Mouse (Mus musculus) ovary, adult 18-20 months (tissue): ENCODE results near the gene Cirbp.
"Not testable (repeated sequence)": the region's sequence is repeated elsewhere in the genome, so short reads cannot be mapped to it uniquely, and the experiment has no call there.

Source experiments
- DNase-seq: peaks from one replicate; pipeline ENCODE4 v3.0.0; 2022; ENCODE audit warnings: low spot score, mixed read lengths

The Cirbp gene

DNA sequence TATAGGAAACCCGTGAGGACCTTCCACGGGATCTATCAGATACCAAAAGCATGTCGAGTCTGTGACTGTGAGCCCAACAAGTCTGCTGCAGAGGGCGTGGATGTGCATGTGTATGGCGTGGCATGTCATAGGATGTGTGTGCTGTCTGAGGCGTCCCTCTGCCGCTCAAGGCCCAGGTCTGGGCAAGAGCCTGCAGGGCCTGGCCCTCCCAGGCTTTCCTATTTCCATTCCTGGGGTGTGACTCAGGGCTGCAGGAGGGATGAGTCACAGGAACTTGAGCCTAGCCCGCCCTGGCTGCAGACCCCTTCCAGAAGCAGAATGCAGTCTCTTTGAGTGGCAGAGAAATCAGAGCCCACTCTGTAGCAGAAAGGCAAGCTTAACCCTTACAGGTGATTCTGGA is 2.1 kb upstream of the Cirbp start:
- DNase-seq = no peak

- no peak for DNase-seq
These were observed 1.4 kb upstream of the Cirbp start for GRCm38 (mm10) chr10:80164161-80164997.

GRCm38 (mm10) chr10:80164998-80165344 is 814 bp upstream of the Cirbp start:
- peak; percentile 92 for DNase-seq

GRCm38 (mm10) chr10:80166136-80166535 is 351 bp downstream of the Cirbp start:
- not testable (repeated sequence) for DNase-seq

GRCm38 (mm10) chr10:80167460-80168037 is 1.8 kb downstream of the Cirbp start:
- DNase-seq = peak; percentile 96

- peak; percentile 88 for DNase-seq
These were observed 2.4 kb downstream of the Cirbp start for GRCm38 (mm10) chr10:80168038-80168661.

- DNase-seq = no peak
These were observed 3.3 kb downstream of the Cirbp start for GRCm38 (mm10) chr10:80169070-80169469.

- DNase-seq = no peak
These were observed 3.9 kb downstream of the Cirbp start for GRCm38 (mm10) chr10:80169651-80170050.

- no peak for DNase-seq
These were observed 4.3 kb downstream of the Cirbp start for GRCm38 (mm10) chr10:80170052-80170451.

- no peak for DNase-seq
These were observed 4.8 kb downstream of the Cirbp start for GRCm38 (mm10) chr10:80170601-80171021.

- DNase-seq = no peak
These were observed 5.5 kb downstream of the Cirbp start for GRCm38 (mm10) chr10:80171252-80171651.

DNA sequence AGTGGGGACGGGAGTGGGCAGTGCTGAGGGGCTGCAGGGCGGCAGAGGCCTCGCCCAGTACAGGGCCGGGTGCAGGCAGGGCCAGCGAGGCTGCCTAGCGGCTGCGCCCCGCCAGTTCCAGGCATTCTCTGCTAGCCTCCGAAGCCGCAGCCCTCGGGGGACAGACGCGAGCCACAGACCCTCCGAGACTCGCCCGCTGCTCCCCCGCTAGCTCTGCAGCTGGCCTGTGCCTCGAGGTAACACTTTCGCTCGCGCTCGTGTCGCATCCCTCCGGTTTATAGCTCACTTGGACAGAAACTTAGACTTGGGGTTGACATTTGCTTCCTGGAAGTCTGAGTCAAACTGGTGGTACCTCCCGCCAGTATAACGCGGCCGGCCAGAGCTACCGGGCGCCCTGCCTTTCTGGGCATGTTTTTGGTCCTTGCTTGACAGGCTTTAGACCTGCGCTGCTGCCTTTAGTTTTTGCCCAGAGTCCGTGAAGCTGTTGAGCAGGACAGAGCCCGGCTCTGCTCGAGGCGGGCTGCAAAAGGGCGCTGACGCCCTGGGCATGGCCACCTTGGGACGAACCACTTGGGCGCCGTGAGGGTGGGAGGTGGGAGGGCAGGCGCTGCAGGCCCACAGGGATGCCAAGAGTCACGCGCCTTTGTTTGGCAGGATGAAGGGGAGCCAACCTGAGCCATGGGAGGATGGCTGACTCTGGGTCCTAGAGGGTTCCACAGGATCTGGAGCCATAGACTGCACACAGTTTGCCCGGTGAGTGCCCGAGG is 6.2 kb downstream of the Cirbp start:
- DNase-seq = no peak

DNA sequence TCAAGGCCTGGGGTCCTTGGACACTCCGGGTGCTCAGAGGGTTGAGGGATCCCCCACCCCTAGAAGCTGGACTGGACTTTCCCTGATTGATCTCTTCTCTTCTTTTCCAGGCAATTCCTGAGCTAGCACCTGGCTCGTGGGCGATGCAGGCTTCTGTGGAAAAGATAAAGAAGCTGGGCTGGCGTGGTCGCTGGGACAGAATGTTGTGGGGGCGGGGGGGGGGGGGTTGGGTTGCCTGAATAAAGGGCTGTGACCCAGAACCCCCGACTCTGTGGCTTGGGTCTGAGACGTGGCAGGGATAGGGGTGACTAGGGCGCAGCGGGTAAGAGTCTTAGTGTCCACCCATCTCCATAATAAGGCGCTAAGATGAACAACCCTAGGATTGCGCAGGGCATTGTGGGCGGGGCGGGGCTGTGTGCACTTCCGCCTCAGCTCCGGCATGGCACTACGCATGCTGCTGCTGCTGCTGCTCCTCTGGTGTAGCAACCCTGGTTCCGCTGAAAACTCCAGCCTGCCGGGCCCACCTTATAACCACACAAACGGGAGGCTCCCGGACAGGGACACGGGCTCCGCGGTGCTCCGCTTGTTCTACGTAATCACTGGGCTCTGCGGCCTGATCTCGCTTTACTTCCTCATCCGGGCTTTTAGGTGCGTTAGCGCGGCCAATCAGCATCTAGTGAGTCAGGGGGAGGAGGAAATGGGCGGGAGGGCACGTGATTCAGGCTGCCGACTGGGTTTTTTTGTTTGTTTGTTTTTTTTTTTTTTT is 6.9 kb downstream of the Cirbp start, which contains the start of gene 1600002K03Rik:
TSS of gene 1600002K03Rik (plus strand) at position 418 of the 766 bp plus-strand sequence.
- DNase-seq = peak; percentile 84

DNA sequence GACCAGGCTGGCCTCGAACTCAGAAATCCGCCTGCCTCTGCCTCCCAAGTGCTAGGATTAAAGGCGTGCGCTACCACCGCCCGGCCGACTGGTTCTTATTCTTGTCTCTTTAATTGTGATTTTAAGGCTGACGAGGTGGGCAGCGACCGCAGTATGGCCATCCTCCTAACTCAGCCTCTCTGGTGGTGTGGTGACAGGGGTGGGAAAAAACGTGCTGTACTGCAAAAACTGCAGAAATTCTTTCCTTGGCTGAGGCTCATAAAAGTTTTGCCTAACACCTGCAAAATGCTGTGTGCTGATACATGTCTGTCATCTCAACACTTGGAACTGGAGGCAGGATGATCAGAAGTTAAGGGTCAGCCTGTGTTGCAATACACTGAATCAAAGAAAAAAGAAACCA is 7.6 kb downstream of the Cirbp start:
- DNase-seq = no peak

DNA sequence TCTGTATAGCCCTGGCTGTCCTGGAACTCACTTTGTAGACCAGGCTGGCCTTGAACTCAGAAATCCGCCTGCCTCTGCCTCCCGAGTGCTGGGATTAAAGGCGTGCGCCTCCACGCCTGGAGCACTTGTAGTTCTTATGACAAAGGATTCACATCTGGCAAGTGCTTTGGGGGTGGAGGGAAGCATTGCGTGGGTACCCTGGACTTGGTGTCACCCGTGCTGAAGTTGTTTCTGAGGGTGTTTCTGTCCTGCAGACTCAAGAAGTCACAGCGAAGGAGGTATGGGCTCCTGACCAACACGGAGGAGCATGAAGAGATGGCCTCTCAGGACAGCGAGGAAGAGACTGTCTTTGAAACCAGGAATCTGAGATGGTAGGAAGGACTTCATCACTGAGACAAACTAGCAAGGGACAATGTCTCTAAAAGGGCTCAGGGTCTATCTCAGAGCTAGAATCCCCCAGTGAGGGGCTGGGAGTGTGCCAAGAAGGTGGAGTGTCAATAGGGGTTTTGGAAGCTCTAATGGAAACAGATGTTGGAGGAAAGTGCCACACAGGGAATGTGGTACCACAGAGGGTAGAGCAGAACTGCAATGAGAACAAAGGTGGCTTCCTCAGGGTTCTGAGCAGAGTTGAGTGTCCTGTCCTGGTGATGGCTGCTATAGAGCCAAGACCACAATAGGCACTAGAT is 8.3 kb downstream of the Cirbp start:
- no peak for DNase-seq

- DNase-seq = no peak
These were observed 8.9 kb downstream of the Cirbp start for GRCm38 (mm10) chr10:80174705-80175104.

DNA sequence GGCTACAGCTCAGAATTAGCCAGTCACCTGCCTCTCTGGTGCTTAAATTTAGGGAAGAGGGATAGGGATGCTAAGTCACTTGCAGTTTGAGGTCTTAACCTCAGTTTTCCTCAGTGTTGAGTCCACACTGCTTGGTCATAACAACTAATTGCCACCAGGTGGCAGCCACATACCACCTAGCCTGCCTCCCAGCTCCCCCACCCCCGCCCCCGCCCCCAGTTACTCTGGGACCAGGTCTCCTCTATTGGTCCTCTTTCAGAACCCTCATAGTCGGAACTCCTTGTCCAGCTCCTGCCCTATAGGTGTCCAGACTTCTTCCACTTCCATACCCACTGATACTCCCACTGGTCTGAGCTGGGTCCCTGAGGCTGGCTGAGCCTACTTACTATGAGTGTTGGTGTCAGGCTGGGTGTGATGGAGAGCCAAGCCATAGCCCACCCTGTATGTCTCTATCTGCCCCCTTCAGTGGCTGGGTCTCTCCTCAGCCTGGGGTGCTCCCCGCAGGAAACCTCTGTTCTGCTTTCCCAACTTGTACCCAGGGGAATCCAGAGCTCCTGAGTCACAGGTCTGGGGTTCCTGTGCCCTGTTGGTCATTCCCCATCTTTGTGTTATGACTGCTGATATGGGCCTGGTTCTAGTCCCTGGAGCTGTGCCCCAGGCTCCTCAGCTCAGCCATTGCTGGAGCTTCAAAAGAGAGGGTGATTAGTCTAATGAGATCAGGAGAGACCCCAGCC is 9.9 kb downstream of the Cirbp start:
- DNase-seq = no peak

DNA sequence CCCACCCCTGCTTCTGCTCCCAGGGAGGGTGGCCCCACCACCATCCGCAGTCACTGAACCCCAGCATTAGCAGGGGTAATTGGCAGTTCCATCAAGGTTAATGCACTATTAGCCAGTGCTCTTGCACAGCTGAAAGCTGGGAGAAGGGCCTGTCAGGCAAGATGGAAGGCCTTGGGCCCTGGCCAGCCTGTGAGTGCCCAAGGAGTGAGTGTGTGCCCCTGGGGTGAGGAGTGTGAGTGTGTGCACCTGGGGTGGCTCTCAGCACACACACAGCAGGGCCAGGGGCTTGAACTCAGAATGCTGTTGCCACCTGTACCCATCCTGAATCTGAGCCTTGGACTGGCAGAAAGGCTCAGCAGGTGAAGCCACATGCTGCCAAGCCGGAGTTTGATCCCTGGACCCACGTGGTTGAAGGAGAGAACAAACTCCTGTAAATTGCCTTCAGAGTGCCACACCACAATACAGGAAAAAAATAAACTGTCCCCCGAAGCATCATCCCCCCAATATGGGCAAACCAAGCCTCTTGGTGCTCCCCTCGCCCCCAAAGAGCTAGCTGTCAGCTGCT is 10.6 kb downstream of the Cirbp start:
- DNase-seq = no peak

DNA sequence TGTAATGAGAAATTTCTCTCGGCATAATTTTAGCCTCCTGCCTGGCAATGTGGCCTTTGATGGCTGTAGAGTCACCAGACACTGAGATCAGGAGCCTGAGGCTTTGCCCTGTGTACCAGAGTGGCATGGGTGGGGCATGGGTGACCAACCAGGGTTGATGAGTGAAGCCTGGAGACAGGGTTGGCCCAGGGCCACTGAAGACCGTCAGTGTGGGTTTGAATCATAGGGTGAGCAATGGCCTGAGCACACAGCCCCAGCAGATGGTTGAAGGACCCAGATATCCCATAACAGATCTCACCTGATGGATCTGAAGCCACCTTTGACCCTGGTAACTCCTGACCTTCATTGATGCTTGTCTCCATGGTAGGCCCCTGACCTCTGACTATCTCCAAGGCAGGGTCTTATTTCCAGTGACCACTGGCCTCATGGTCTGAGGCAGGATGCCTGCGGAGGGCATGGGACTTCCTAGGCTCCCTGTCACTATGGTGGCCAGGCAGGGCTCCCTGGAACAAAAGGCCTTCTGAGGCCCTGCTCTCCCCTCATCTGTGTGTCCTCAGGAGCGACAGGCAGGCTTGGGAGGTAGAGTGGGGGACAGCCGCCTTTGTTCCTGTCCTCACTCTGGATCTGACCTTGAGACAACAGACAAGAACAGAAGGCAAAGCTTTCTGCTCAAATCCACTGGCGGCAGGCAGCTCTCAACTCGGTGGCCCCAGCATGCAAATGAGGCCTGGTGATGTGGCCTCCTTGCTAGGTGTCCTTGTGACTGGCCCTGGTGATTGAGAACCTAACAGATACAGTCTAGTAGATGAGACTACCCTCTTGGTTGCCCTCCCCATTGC is 11.9 kb downstream of the Cirbp start:
- no peak for DNase-seq
